Mouse (Mus musculus) neural tube, embryonic 15.5 days (tissue): ENCODE results near the gene Fgfr2. TPM values are rescaled to one million over a fixed set of nuclear protein-coding genes. Genes with fewer than 3 reads are reported as not detected.

Source experiments
- ATAC-seq: fragments of 200-750 bp; cut with Nextera tagmentation; 2 replicates; pipeline ENCODE4 v1.8.0; 2017; ENCODE audit warnings: mild to moderate bottlenecking, moderate TSS enrichment, moderate library complexity; ENCODE audit not compliant: low FRiP score
- H3K27ac ChIP-seq: fragments of 300-500 bp; sonication (generic); replicated peaks from 2 replicates; pipeline ENCODE4 v1.5.1; 2015; ENCODE audit warnings: mild to moderate bottlenecking, inconsistent platforms
- H3K27me3 ChIP-seq: fragments of 300-500 bp; sonication (generic); replicated peaks from 2 replicates; pipeline ENCODE4 v1.6.1; 2015; ENCODE audit warnings: inconsistent platforms
- H3K36me3 ChIP-seq: fragments of 300-500 bp; sonication (generic); 2 replicates; pipeline ENCODE4 v1.6.1; 2015; ENCODE audit warnings: inconsistent platforms
- H3K4me1 ChIP-seq: fragments of 300-500 bp; sonication (generic); 2 replicates; pipeline ENCODE4 v1.6.1; 2015; ENCODE audit warnings: inconsistent platforms
- H3K4me2 ChIP-seq: fragments of 300-500 bp; sonication (generic); 2 replicates; pipeline ENCODE4 v1.6.1; 2015; ENCODE audit warnings: inconsistent platforms, mild to moderate bottlenecking, moderate library complexity
- H3K4me3 ChIP-seq: fragments of 300-500 bp; sonication (generic); replicated peaks from 2 replicates; pipeline ENCODE4 v1.5.1; 2015; ENCODE audit warnings: mild to moderate bottlenecking, inconsistent platforms
- H3K9ac ChIP-seq: fragments of 300-500 bp; sonication (generic); replicated peaks from 2 replicates; pipeline ENCODE4 v1.6.1; 2015; ENCODE audit warnings: mild to moderate bottlenecking, inconsistent platforms
- H3K9me3 ChIP-seq: fragments of 300-500 bp; sonication (generic); replicated peaks from 2 replicates; pipeline ENCODE4 v1.6.1; 2016; ENCODE audit warnings: inconsistent platforms
- WGBS: fragments of 180-500 bp; shearing (Covaris S2); methylation state at CpG from one replicate; pipeline ENCODE4 v1.1.7; 2015; ENCODE audit warnings: mixed read lengths; 5-methylcytosine and 5-hydroxymethylcytosine counted together
- polyA plus RNA-seq: library from polyadenylated mRNA; unstranded; fragments of >200 nt; fragmentation: Nextera tagmentation; extraction: Ambion mirVana; gene quantifications from 2 replicates; pipeline ENCODE4 v1.2.1, GENCODE M21; 2015

Gene Fgfr2
- polyA plus RNA-seq, 1 experiment from 2014 or later: 21.2 TPM

DNA sequence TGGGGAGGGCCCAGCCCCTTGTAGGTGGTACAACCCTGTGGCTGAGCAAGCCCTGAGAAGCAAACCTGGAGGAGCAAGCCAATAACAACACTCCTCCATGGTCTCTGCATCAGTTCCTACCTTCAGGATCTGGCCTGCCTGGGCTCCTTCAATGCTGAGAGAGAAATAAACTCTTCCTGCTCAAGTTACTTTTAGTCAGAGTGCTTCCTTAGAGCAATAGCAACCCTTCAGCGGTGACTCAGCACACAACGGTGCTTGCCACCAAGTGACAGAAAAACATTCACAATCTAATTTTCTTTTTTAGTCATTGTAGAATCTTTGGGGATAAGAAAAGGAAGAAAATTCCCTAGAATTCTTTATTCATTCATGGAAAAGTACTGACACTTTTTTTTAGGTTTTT lies 1446.0 kb downstream of the Fgfr2 start:
- Histone ChIP-seq H3K4me3 (no peak overlapping the region), H3K9me3 (no peaks in the 10 kb centered on the region), H3K27ac (no peak overlapping the region), H3K4me2 (no peak overlapping the region), H3K4me1 (peaks cover 8% of the 10 kb centered on the region), H3K9ac (no peak overlapping the region), H3K36me3 (no peaks in the 10 kb centered on the region), H3K27me3 (no peaks in the 10 kb centered on the region)
- WGBS: 94% methylated on average over 2 of the region's 2 CpGs
- ATAC-seq: no peak

DNA sequence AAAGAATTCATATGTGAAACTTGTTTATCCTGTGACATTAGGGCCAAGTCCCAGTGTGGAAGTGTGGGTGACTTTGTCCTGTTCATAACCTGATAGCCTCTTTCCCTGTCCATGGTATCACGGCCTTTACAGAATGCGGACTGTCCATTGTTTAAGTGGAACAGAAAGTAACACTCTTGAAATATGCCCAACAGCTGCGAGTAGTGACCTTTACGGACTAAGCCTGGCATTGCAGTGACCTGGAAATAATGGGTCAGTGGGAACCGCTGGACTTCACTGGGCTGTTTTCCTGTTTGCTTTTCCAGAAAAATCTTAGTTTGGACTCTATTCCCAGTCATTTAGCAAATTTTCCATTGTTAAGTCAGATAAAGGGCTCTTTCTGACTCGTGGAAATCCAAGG lies 1452.6 kb downstream of the Fgfr2 start:
- no peak for ATAC-seq
- Histone ChIP-seq H3K36me3 (no peaks in the 10 kb centered on the region), H3K27me3 (0 out of 2 replicates have a peak, but pooled peaks cover 2% of the 10 kb centered on the region), H3K4me2 (no peak overlapping the region), H3K9me3 (no peaks in the 10 kb centered on the region), H3K9ac (no peak overlapping the region), H3K4me3 (no peak overlapping the region), H3K27ac (no peak overlapping the region), H3K4me1 (peaks cover 11% of the 10 kb centered on the region)
- WGBS: 20% methylated on average over 6 of the region's 6 CpGs

DNA sequence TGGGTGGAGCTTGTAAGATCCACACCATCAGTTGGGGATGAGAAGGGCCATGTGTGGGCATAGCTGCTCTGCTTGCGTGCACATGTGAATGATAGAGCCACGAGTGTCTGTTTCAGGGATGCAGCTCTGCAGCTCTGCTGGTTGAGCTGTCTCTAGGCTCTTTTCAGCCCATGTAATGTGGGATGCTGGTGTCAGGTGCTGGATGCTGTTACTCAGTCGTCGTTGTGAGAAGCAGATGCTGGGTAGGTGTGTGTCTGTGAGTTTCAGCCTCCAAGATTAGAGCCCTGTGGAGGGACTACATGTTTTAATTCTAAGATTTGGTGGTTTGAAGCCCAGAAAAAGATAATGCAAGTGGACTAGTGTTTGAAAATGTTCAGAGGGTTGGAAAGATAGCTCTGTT lies 1453.8 kb downstream of the Fgfr2 start:
- Histone ChIP-seq H3K4me1 (peaks cover 11% of the 10 kb centered on the region), H3K9ac (no peak overlapping the region), H3K4me2 (no peak overlapping the region), H3K36me3 (no peaks in the 10 kb centered on the region), H3K4me3 (no peak overlapping the region), H3K9me3 (no peaks in the 10 kb centered on the region), H3K27me3 (0 out of 2 replicates have a peak, but pooled peaks cover 2% of the 10 kb centered on the region), H3K27ac (no peak overlapping the region)
- no peak for ATAC-seq
- 89% methylated on average over 4 of the region's 4 CpGs for WGBS

DNA sequence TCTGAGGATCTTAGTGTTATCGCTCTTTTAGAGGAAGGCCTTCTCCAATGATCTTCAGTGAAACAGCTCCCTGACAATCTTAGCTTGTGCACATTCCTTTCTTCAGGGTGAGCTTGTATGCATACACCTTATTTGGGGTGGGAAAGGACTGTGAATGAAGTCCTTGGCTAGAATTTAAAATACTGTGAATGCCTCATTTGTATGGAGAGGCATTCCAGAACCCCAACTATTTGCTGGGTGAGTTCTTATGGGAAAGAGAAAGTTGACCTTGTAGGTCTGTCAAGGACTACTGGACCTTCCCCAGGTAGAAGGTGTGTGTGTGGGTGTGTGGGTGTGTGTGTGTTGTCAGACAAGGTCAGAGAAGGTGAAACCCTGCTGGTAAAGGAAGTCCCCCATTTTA lies 1462.4 kb downstream of the Fgfr2 start:
- Histone ChIP-seq H3K4me3 (no peak overlapping the region), H3K27me3 (no peaks in the 10 kb centered on the region), H3K9me3 (no peaks in the 10 kb centered on the region), H3K4me2 (no peak overlapping the region), H3K27ac (no peak overlapping the region), H3K4me1 (peaks cover 6% of the 10 kb centered on the region; the same call in 1 of the 2 replicates), H3K9ac (no peak overlapping the region), H3K36me3 (no peaks in the 10 kb centered on the region)
- WGBS: 100% methylated on average over 1 of the region's 1 CpGs
- ATAC-seq: no peak

DNA sequence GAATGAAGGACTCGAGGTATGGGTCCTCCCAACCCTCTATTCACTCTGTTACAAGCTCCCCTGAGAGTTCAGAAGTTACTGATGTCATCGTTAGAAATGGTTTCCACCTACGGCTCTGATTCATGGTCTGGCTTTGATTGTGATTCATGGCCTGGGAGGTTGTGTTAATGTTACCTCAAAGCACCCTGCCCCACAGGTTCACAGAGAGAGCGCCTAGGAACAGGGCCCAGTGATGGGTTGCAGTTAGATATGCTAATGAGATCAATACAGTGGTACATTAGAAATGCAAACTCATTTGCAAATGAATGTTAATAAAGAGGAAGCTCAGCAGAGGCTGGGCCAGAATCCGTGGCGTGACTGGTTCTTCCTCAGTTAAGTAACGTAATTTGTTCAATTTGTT lies 1467.1 kb downstream of the Fgfr2 start:
- WGBS: 14% methylated on average over 7 of the region's 7 CpGs
- Histone ChIP-seq H3K4me2 (no peak overlapping the region), H3K4me1 (peaks cover 18% of the 10 kb centered on the region), H3K9me3 (no peaks in the 10 kb centered on the region), H3K36me3 (no peaks in the 10 kb centered on the region), H3K4me3 (no peak overlapping the region), H3K27ac (no peak overlapping the region), H3K27me3 (no peaks in the 10 kb centered on the region), H3K9ac (no peak overlapping the region)
- no peak for ATAC-seq

DNA sequence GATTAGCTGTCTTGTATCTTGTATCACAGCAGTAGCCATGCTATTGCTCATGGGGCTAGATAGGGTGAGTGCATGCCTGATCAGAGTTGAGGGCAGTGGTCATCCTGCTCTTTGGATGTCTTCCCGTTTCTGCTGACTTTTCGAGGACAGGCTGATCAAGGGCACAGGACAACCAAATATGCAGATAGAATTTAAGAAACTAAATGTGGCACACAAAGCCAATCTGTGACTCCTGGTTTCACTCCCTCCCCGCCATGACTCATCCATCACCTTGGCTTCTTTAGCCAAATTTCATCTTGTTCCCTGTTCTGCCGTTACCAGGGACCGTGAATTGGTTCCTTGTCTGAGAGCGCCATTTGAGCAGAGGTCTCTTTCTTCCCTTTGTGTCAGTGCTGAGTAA lies 1469.7 kb downstream of the Fgfr2 start:
- no peak for ATAC-seq
- H3K4me2 ChIP-seq: no peak overlapping the region
- no peak overlapping the region for H3K27ac ChIP-seq
- H3K9me3 ChIP-seq: no peaks in the 10 kb centered on the region
- H3K9ac ChIP-seq: no peak overlapping the region
- peaks cover 19% of the 10 kb centered on the region for H3K4me1 ChIP-seq
- H3K4me3 ChIP-seq: no peak overlapping the region
- no peaks in the 10 kb centered on the region for H3K27me3 ChIP-seq
- WGBS: 67% methylated on average over 6 of the region's 6 CpGs
- H3K36me3 ChIP-seq: no peaks in the 10 kb centered on the region

DNA sequence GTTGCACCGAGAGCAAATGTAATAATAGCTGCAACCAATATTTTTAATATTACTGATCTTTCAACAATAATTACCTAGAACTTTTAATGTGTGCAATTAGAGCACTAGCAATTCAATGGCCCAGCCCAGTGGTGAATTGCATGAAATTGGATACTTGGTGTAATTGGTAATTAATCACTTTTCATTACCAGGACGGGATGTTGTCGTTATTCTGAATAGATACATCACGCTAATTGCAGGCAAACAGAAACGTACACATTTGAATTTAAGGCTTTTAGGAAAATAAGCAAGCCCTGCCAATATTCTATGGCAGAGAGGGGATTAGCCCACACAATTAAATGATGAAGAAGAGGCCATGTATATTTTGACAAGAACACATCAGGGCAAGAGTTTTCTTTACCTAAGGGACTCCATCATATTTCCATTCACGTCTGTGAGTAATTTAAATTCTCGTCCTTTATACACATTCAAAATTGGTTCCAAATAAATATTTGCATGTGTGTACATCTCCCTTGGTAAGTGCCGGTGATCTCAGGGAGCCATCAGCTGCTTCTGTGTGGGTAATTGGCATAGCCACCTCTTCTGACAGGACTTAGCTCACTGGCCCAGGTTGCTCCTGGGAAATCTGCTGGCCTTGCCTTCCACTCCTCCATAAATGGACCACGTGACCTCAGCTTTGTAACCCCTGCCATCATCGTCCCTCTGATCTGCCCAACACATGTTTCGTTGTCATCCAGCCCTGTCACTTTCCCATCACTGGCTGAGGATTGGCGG lies 1471.0 kb downstream of the Fgfr2 start:
- WGBS: 51% methylated on average over 12 of the region's 12 CpGs
- Histone ChIP-seq H3K36me3 (no peaks in the 10 kb centered on the region), H3K4me1 (peaks cover 22% of the 10 kb centered on the region), H3K9ac (no peak overlapping the region), H3K27me3 (no peaks in the 10 kb centered on the region), H3K4me2 (no peak overlapping the region), H3K4me3 (no peak overlapping the region), H3K9me3 (no peaks in the 10 kb centered on the region), H3K27ac (no peak overlapping the region)
- ATAC-seq: no peak

DNA sequence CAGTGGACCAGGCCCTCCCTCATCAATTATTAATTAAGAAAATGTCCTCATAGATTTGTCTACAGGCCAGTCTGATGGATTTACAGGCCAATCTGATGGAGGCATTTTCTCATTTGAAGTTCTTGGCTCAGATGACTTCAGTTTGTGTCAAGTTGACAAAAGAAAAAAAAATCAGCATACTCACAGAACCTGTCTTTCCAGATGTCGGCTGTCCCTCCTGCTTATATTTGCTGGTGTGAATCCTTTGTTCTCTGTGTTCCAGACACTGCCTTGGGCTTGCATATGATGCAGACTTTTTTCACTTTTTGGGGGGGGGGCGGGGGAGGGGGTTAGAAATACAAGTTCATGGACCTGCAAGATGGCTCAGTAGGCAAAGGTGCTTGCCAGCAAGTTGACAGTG lies 1472.9 kb downstream of the Fgfr2 start:
- peaks cover 16% of the 10 kb centered on the region for H3K27me3 ChIP-seq
- no peaks in the 10 kb centered on the region for H3K9me3 ChIP-seq
- WGBS: 57% methylated on average over 2 of the region's 2 CpGs
- H3K4me3 ChIP-seq: no peak overlapping the region
- ATAC-seq: no peak
- H3K36me3 ChIP-seq: no peaks in the 10 kb centered on the region
- no peak overlapping the region for H3K9ac ChIP-seq
- H3K4me2 ChIP-seq: no peak overlapping the region
- peaks cover 18% of the 10 kb centered on the region for H3K4me1 ChIP-seq
- no peak overlapping the region for H3K27ac ChIP-seq

DNA sequence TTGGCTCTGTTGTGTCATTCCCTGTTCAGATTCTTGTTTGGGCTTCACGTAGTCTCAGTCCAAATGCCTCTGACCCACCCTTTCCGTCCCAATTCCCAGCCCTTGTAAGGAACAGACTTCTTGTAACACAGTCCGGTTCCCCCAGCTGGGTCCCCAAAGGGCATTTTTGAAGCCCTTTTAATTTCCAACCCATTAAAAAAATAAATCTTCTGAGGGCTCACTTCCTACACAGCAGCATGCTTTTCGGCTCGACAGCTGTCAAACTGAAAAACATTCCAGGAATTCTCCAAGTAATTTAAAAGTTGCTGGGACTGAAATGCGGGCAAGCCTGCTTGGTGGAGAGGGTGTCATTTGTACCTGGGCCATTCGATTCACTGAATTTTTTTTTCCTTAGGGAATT lies 1474.9 kb downstream of the Fgfr2 start:
- ATAC-seq: no peak
- H3K27me3 ChIP-seq: peaks cover 25% of the 10 kb centered on the region
- WGBS: 22% methylated on average over 7 of the region's 7 CpGs
- no peak overlapping the region for H3K9ac ChIP-seq
- no peaks in the 10 kb centered on the region for H3K36me3 ChIP-seq
- peaks cover 35% of the 10 kb centered on the region for H3K4me1 ChIP-seq
- H3K9me3 ChIP-seq: no peaks in the 10 kb centered on the region
- H3K4me2 ChIP-seq: no peak overlapping the region
- H3K27ac ChIP-seq: no peak overlapping the region
- no peak overlapping the region for H3K4me3 ChIP-seq

DNA sequence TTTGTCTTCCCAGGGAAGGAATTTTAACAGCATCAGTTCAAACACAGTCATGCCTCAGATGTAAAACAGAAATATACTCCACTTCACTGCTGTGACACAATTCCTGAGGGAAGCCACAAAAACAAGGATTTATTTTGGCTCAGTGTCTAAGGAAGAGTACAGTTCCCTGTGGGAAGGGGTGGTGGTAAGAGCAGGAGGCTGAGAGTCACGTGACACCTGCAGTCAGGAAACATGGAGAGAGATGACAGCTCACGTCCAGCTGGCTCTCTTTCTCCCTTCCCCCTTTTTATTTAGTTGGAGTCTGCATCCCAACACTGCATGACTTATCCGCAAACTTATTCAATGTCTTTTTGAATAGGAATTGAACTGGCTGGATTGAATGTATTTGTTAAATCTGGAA lies 1475.6 kb downstream of the Fgfr2 start:
- peaks cover 32% of the 10 kb centered on the region for H3K27me3 ChIP-seq
- peaks cover 35% of the 10 kb centered on the region for H3K4me1 ChIP-seq
- H3K36me3 ChIP-seq: no peaks in the 10 kb centered on the region
- no peak overlapping the region for H3K4me2 ChIP-seq
- no peak overlapping the region for H3K9ac ChIP-seq
- 44% methylated on average over 3 of the region's 3 CpGs for WGBS
- no peak overlapping the region for H3K4me3 ChIP-seq
- ATAC-seq: no peak
- no peaks in the 10 kb centered on the region for H3K9me3 ChIP-seq
- H3K27ac ChIP-seq: no peak overlapping the region

DNA sequence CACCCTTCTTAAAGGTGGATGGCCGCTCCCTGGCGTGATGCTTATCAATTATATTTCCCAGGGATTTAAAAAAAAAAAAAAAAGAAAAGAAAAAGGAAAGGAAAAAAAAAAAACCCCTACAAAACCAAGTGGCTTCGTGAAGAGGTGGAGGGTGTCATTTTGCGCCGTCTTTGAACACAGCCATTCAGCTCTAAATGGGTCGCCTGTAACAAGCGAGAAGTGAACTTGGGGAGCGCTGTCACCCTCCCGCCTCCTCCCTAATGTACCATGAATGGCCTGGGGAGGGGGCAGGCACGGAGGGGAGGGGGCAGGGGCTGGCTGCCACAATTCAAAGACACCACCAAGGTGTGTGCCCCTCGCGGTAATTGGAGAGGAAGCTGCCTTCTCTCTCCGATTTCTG lies 1478.6 kb downstream of the Fgfr2 start:
- no peak overlapping the region for H3K9ac ChIP-seq
- H3K9me3 ChIP-seq: no peaks in the 10 kb centered on the region
- no peak overlapping the region for H3K27ac ChIP-seq
- H3K4me2 ChIP-seq: peak overlapping the region; percentile 45
- WGBS: under 1% methylated on average over 13 of the region's 13 CpGs
- no peaks in the 10 kb centered on the region for H3K36me3 ChIP-seq
- H3K27me3 ChIP-seq: peaks cover 56% of the 10 kb centered on the region
- H3K4me1 ChIP-seq: peaks cover 23% of the 10 kb centered on the region
- peak overlapping the region; percentile 6; the same call in 1 of the 2 replicates for H3K4me3 ChIP-seq
- no peak for ATAC-seq

DNA sequence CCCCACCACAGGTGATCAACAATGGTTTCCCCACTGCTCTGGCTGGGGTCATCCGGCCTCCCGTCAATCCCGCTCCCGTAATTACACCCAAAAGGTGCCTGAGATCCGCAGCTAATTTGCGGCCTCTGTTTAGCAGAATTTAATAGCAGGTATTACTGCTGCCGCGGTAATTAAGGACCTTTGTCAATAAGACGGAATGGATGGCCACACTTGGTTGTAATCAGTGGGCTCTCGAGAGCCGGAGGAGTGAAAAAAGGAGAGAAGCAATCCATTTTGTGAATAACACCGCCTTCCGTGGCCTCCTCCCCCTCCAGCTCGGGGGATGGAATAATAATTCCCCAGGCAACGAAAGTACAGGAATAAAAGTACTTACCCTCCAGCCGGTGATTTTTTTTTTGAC lies 1479.1 kb downstream of the Fgfr2 start:
- no peak for ATAC-seq
- Histone ChIP-seq H3K27ac (no peak overlapping the region), H3K4me1 (peaks cover 23% of the 10 kb centered on the region), H3K36me3 (no peaks in the 10 kb centered on the region), H3K27me3 (peaks cover 56% of the 10 kb centered on the region), H3K9ac (no peak overlapping the region), H3K4me2 (peak overlapping the region; percentile 45), H3K4me3 (0 out of 2 replicates have a peak overlapping the region, but pooled peaks have one; percentile 6), H3K9me3 (no peaks in the 10 kb centered on the region)
- WGBS: 1% methylated on average over 16 of the region's 16 CpGs
